Mouse (Mus musculus) midbrain, postnatal 0 days (tissue): ENCODE data around the gene Nek6. TPM values are rescaled to one million over a fixed set of nuclear protein-coding genes. Genes with fewer than 3 reads are reported as not detected.

ENCODE experiments used
- ATAC-seq: fragments of 200-750 bp; cut with Nextera tagmentation; 2 replicates; pipeline ENCODE4 v1.8.0; 2017; ENCODE audit warnings: moderate number of reproducible peaks, mild to moderate bottlenecking, moderate TSS enrichment, moderate library complexity; ENCODE audit not compliant: low FRiP score
- DNase-seq: peaks from one replicate; pipeline ENCODE4 v3.0.0-alpha.2; 2015; ENCODE audit warnings: low spot score
- H3K27ac ChIP-seq: fragments of 300-500 bp; sonication (generic); 2 replicates; pipeline ENCODE4 v1.5.1; 2014; ENCODE audit warnings: low read depth, mild to moderate bottlenecking, low read length, mixed read lengths
- H3K27me3 ChIP-seq: fragments of 300-500 bp; sonication (generic); 2 replicates; pipeline ENCODE4 v1.6.1; 2014; ENCODE audit warnings: low read length, control low read depth, mixed read lengths; ENCODE audit not compliant: insufficient read depth
- H3K36me3 ChIP-seq: fragments of 300-500 bp; sonication (generic); 2 replicates; pipeline ENCODE4 v1.6.1; 2014; ENCODE audit warnings: low read length, control low read depth, mixed read lengths; ENCODE audit not compliant: insufficient read depth
- H3K4me1 ChIP-seq: fragments of 300-500 bp; sonication (generic); 2 replicates; pipeline ENCODE4 v1.6.1; 2014; ENCODE audit warnings: mild to moderate bottlenecking, control low read depth, antibody characterized with exemption, low read length, mixed read lengths; ENCODE audit not compliant: insufficient read depth
- H3K4me2 ChIP-seq: fragments of 300-500 bp; sonication (generic); 2 replicates; pipeline ENCODE4 v1.6.1; 2014; ENCODE audit warnings: low read depth, mild to moderate bottlenecking, low read length, mixed read lengths; ENCODE audit not compliant: poor library complexity, severe bottlenecking
- H3K4me3 ChIP-seq: fragments of 300-500 bp; sonication (generic); 2 replicates; pipeline ENCODE4 v1.5.1; 2014; ENCODE audit warnings: low read depth, mild to moderate bottlenecking, low read length, moderate library complexity
- H3K9ac ChIP-seq: fragments of 300-500 bp; sonication (generic); replicated peaks from 2 replicates; pipeline ENCODE4 v1.6.1; 2014; ENCODE audit warnings: mild to moderate bottlenecking, low read length, moderate library complexity, mixed read lengths; ENCODE audit not compliant: poor library complexity, severe bottlenecking
- H3K9me3 ChIP-seq: fragments of 300-500 bp; sonication (generic); 2 replicates; pipeline ENCODE4 v1.6.1; 2016; ENCODE audit warnings: low read length, control low read depth
- CTCF ChIP-seq: IDR thresholded peaks from 2 replicates; pipeline ENCODE4 v1.5.1; 2016; ENCODE audit warnings: antibody characterized with exemption, mild to moderate bottlenecking
- WGBS: fragments of 180-500 bp; shearing (Covaris S2); extraction: QIAGEN DNeasy Blood & Tissue Kit; methylation state at CpG from one replicate; pipeline ENCODE4 v1.1.7; 2014; 5-methylcytosine and 5-hydroxymethylcytosine counted together
- polyA plus RNA-seq: library from polyadenylated mRNA; unstranded; fragments of >200 nt; fragmentation: Nextera tagmentation; extraction: Ambion mirVana; gene quantifications from 2 replicates; pipeline ENCODE4 v1.2.1, GENCODE M21; 2015
- total RNA-seq: library from RNA; depleted of rRNA; stranded (reverse); fragments of >200 nt; gene quantifications from 2 replicates; pipeline ENCODE4 v1.2.3, GENCODE M21; 2014

Nek6 gene
- total and polyA plus RNA-seq, 2 experiments from 2014 or later, result 22.8 to 56.0 TPM

GRCm38 (mm10) chr2:38529582-38530152, 18.2 kb downstream of the Nek6 start:
- H3K4me2 ChIP-seq, result no peak overlapping the region
- no peak overlapping the region for H3K27ac ChIP-seq
- no peaks in the 10 kb centered on the region for H3K9me3 ChIP-seq
- no peak overlapping the region for H3K4me3 ChIP-seq
- no peak for TF ChIP-seq CTCF
- H3K9ac ChIP-seq, result no peak overlapping the region
- H3K36me3 ChIP-seq, result no peaks in the 10 kb centered on the region
- no peak for DNase-seq
- 62% methylated on average over 14 of the region's 14 CpGs for WGBS
- no peak for ATAC-seq
- H3K27me3 ChIP-seq, result no peaks in the 10 kb centered on the region
- 0 out of 2 replicates have a peak, but pooled peaks cover 2% of the 10 kb centered on the region for H3K4me1 ChIP-seq

- no peaks in the 10 kb centered on the region for H3K27me3 ChIP-seq
- H3K4me3 ChIP-seq, result no peak overlapping the region
- WGBS, result 47% methylated on average over 6 of the region's 6 CpGs
- H3K9ac ChIP-seq, result no peak overlapping the region
- no peak for TF ChIP-seq CTCF
- H3K9me3 ChIP-seq, result no peaks in the 10 kb centered on the region
- no peak for ATAC-seq
- no peak for DNase-seq
- H3K36me3 ChIP-seq, result no peaks in the 10 kb centered on the region
- H3K4me2 ChIP-seq, result no peak overlapping the region
- H3K4me1 ChIP-seq, result 0 out of 2 replicates have a peak, but pooled peaks cover 8% of the 10 kb centered on the region
- H3K27ac ChIP-seq, result no peak overlapping the region
Measured at GRCm38 (mm10) chr2:38530955-38531381, 19.5 kb downstream of the Nek6 start.

- no peak overlapping the region for H3K27ac ChIP-seq
- no peaks in the 10 kb centered on the region for H3K9me3 ChIP-seq
- ATAC-seq, result no peak
- 75% methylated on average over 6 of the region's 6 CpGs for WGBS
- DNase-seq, result no peak
- H3K9ac ChIP-seq, result no peak overlapping the region
- no peak for TF ChIP-seq CTCF
- H3K36me3 ChIP-seq, result no peaks in the 10 kb centered on the region
- H3K4me1 ChIP-seq, result 0 out of 2 replicates have a peak, but pooled peaks cover 8% of the 10 kb centered on the region
- H3K4me2 ChIP-seq, result no peak overlapping the region
- no peak overlapping the region for H3K4me3 ChIP-seq
- no peaks in the 10 kb centered on the region for H3K27me3 ChIP-seq
Measured at GRCm38 (mm10) chr2:38533322-38533721, 21.9 kb downstream of the Nek6 start.

GRCm38 (mm10) chr2:38533767-38534166, 22.3 kb downstream of the Nek6 start:
- Histone ChIP-seq H3K27ac (no peak overlapping the region), H3K36me3 (no peaks in the 10 kb centered on the region), H3K4me3 (no peak overlapping the region), H3K4me2 (no peak overlapping the region), H3K9me3 (no peaks in the 10 kb centered on the region), H3K27me3 (no peaks in the 10 kb centered on the region), H3K9ac (no peak overlapping the region), H3K4me1 (0 out of 2 replicates have a peak, but pooled peaks cover 8% of the 10 kb centered on the region)
- ATAC-seq (no peak), DNase-seq (no peak)
- TF ChIP-seq CTCF, result no peak
- 57% methylated on average over 6 of the region's 6 CpGs for WGBS

GRCm38 (mm10) chr2:38534241-38534940, 22.9 kb downstream of the Nek6 start:
- Histone ChIP-seq H3K27ac (no peak overlapping the region), H3K9ac (no peak overlapping the region), H3K36me3 (no peaks in the 10 kb centered on the region), H3K9me3 (no peaks in the 10 kb centered on the region), H3K27me3 (no peaks in the 10 kb centered on the region), H3K4me1 (0 out of 2 replicates have a peak, but pooled peaks cover 8% of the 10 kb centered on the region), H3K4me2 (no peak overlapping the region), H3K4me3 (no peak overlapping the region)
- no peak for TF ChIP-seq CTCF
- no peak for ATAC-seq
- WGBS, result 81% methylated on average over 5 of the region's 5 CpGs
- no peak for DNase-seq

GRCm38 (mm10) chr2:38535051-38535450, 23.6 kb downstream of the Nek6 start:
- H3K4me2 ChIP-seq, result no peak overlapping the region
- DNase-seq (no peak), ATAC-seq (no peak)
- H3K27me3 ChIP-seq, result no peaks in the 10 kb centered on the region
- WGBS, result 55% methylated on average over 8 of the region's 8 CpGs
- no peak overlapping the region for H3K4me3 ChIP-seq
- TF ChIP-seq CTCF, result no peak
- no peaks in the 10 kb centered on the region for H3K9me3 ChIP-seq
- H3K36me3 ChIP-seq, result no peaks in the 10 kb centered on the region
- 0 out of 2 replicates have a peak, but pooled peaks cover 11% of the 10 kb centered on the region for H3K4me1 ChIP-seq
- no peak overlapping the region for H3K9ac ChIP-seq
- no peak overlapping the region for H3K27ac ChIP-seq
